Comparison of ENCODE assay signal across 26 mouse cellular contexts in genomic region chr6:113878510-113879128, GRCm38 (mm10).
A peak's percentile ranks its signal among the peaks of the same experiment; 100 is the strongest.
DNase-seq lines count a peak whose midpoint lies in the region; ATAC-seq and TF ChIP-seq lines count a peak whose summit lies in the region.
"Had no signal": no experiment of that assay in that cellular context is flagged by ENCODE, and none has a peak within 500 bp of the region (broad histone marks: within the 10 kb centered on the region; RNA-seq: fewer than 3 reads in every experiment).

No protein-coding gene starts in this region.

- no peaks in the 10 kb centered on the region for H3K36me3 ChIP-seq in liver, adult 2 months (ENCODE audit: control insufficient read depth, insufficient read depth, low read length)
- no peaks in the 10 kb centered on the region for H3K36me3 ChIP-seq in liver, embryonic 11.5 days (ENCODE audit: control insufficient read depth, insufficient read depth, low read length)
- H3K36me3 ChIP-seq in stomach, embryonic 16.5 days (ENCODE audit: control insufficient read depth, insufficient read depth, low read length), result no peaks in the 10 kb centered on the region
- H3K36me3 ChIP-seq in stomach, postnatal 0 days (ENCODE audit: control insufficient read depth, insufficient read depth, low read length), result no peaks in the 10 kb centered on the region
- H3K36me3 ChIP-seq in liver, postnatal 0 days (replicated peaks; ENCODE audit: insufficient read depth, low read length), result no peaks in the 10 kb centered on the region
- H3K36me3 ChIP-seq: embryonic facial prominence, embryonic 10.5 days; embryonic facial prominence, embryonic 13.5 days; forebrain, embryonic 12.5 days; forebrain, embryonic 15.5 days; heart, embryonic 10.5 days; heart, embryonic 13.5 days had no signal

- no peak for TF ChIP-seq CTCF in liver, adult 2 months (IDR thresholded peaks at IDR 0.05; ENCODE audit: low read depth, low read length)
- no peak for TF ChIP-seq CTCF in stomach, postnatal 0 days (IDR thresholded peaks at IDR 0.05; ENCODE audit: low read depth)
- TF ChIP-seq CTCF in liver, postnatal 0 days (IDR thresholded peaks at IDR 0.05; ENCODE audit: low read depth), result no peak

- ATAC-seq in liver, embryonic 11.5 days (replicated peaks; ENCODE audit: low FRiP score), result no peak
- ATAC-seq in stomach, embryonic 16.5 days (ENCODE audit: insufficient read depth, low FRiP score), result peak; percentile 18; the same call in 1 of the 2 replicates
- ATAC-seq in stomach, postnatal 0 days (ENCODE audit: low FRiP score, low TSS enrichment), result no peak
- peak; percentile 85 for ATAC-seq in liver, postnatal 0 days
- ATAC-seq: CD4-positive, CD25-positive, alpha-beta regulatory T cell, adult 4 months; forebrain, embryonic 15.5 days; hindbrain, postnatal 0 days had no signal

- no peak for TF ChIP-seq POLR2A in liver, adult 2 months (IDR thresholded peaks at IDR 0.05; ENCODE audit: extremely low read depth, insufficient read depth, low read length)

- H3K9me3 ChIP-seq in liver, embryonic 11.5 days (ENCODE audit: control insufficient read depth, low read length), result no peaks in the 10 kb centered on the region
- no peaks in the 10 kb centered on the region for H3K9me3 ChIP-seq in stomach, embryonic 16.5 days (replicated peaks; ENCODE audit: control insufficient read depth, low read length)
- no peaks in the 10 kb centered on the region for H3K9me3 ChIP-seq in stomach, postnatal 0 days (ENCODE audit: control insufficient read depth, low read length)
- H3K9me3 ChIP-seq in liver, postnatal 0 days (ENCODE audit: low read length), result no peaks in the 10 kb centered on the region
- H3K9me3 ChIP-seq: embryonic facial prominence, embryonic 10.5 days; embryonic facial prominence, embryonic 13.5 days; forebrain, embryonic 12.5 days; forebrain, embryonic 15.5 days; heart, embryonic 10.5 days; heart, embryonic 13.5 days had no signal

- H3K27me3 ChIP-seq in liver, adult 2 months (ENCODE audit: control insufficient read depth, insufficient read depth, low read length), result no peaks in the 10 kb centered on the region
- no peaks in the 10 kb centered on the region for H3K27me3 ChIP-seq in liver, embryonic 11.5 days (replicated peaks; ENCODE audit: control insufficient read depth, insufficient read depth, low read length)
- H3K27me3 ChIP-seq in stomach, embryonic 16.5 days (ENCODE audit: control insufficient read depth, insufficient read depth, low read length), result no peaks in the 10 kb centered on the region
- H3K27me3 ChIP-seq in stomach, postnatal 0 days (ENCODE audit: control insufficient read depth, insufficient read depth, low read length), result no peaks in the 10 kb centered on the region
- H3K27me3 ChIP-seq in liver, postnatal 0 days (ENCODE audit: insufficient read depth, low read length), result no peaks in the 10 kb centered on the region
- H3K27me3 ChIP-seq: embryonic facial prominence, embryonic 13.5 days; forebrain, embryonic 12.5 days; forebrain, embryonic 15.5 days had no signal

- 0 out of 2 replicates have a peak overlapping the region, but pooled peaks have one; percentile 25 for H3K9ac ChIP-seq in liver, adult 2 months (ENCODE audit: low read depth, low read length)
- H3K9ac ChIP-seq in liver, embryonic 11.5 days (ENCODE audit: low read depth, low read length), result no peak overlapping the region
- H3K9ac ChIP-seq in stomach, embryonic 16.5 days (ENCODE audit: low read length), result no peak overlapping the region
- H3K9ac ChIP-seq in stomach, postnatal 0 days (ENCODE audit: low read length), result no peak overlapping the region
- H3K9ac ChIP-seq in liver, postnatal 0 days (replicated peaks), result no peak overlapping the region
- H3K9ac ChIP-seq: embryonic facial prominence, embryonic 13.5 days; forebrain, embryonic 12.5 days; forebrain, embryonic 15.5 days; heart, embryonic 13.5 days; hindbrain, embryonic 14.5 days had no signal

- no peak for TF ChIP-seq EP300 in stomach, postnatal 0 days (optimal IDR thresholded peaks at IDR 0.05)
- TF ChIP-seq EP300 in liver, postnatal 0 days (IDR thresholded peaks at IDR 0.05; ENCODE audit: low read depth), result no peak

- H3K79me2 ChIP-seq in liver, adult 2 months (ENCODE audit: control insufficient read depth, insufficient read depth, low read length), result no peaks in the 10 kb centered on the region

- 17% methylated on average over 8 of the region's 8 CpGs for WGBS in liver, adult 2 months
- WGBS in liver, embryonic 11.5 days, result 76% methylated on average over 8 of the region's 8 CpGs
- 76% methylated on average over 8 of the region's 8 CpGs for WGBS in stomach, embryonic 16.5 days
- WGBS in stomach, postnatal 0 days, result 79% methylated on average over 8 of the region's 8 CpGs
- WGBS in liver, postnatal 0 days (ENCODE audit: insufficient replicate concordance), result 63% methylated on average over 8 of the region's 8 CpGs

- no peak overlapping the region for H3K4me3 ChIP-seq in liver, adult 2 months (ENCODE audit: insufficient read depth, low read depth, low read length)
- H3K4me3 ChIP-seq in liver, embryonic 11.5 days (ENCODE audit: low read depth, low read length), result no peak overlapping the region
- H3K4me3 ChIP-seq in stomach, embryonic 16.5 days (replicated peaks; ENCODE audit: low read length), result no peak overlapping the region
- H3K4me3 ChIP-seq in stomach, postnatal 0 days (ENCODE audit: low read depth, low read length), result no peak overlapping the region
- no peak overlapping the region for H3K4me3 ChIP-seq in liver, postnatal 0 days (ENCODE audit: low read depth, low read length)
- H3K4me3 ChIP-seq: embryonic facial prominence, embryonic 10.5 days; embryonic facial prominence, embryonic 13.5 days; erythroblast, embryonic 14.5 days; forebrain, embryonic 12.5 days; forebrain, embryonic 15.5 days; heart, adult 2 months; heart, embryonic 10.5 days; heart, embryonic 13.5 days had no signal

- H3K4me1 ChIP-seq in liver, adult 2 months (ENCODE audit: control insufficient read depth, insufficient read depth, low read length), result peaks cover 24% of the 10 kb centered on the region
- H3K4me1 ChIP-seq in liver, embryonic 11.5 days (replicated peaks; ENCODE audit: control insufficient read depth, insufficient read depth, low read length), result no peaks in the 10 kb centered on the region
- H3K4me1 ChIP-seq in stomach, embryonic 16.5 days (ENCODE audit: control insufficient read depth, insufficient read depth, low read length), result no peaks in the 10 kb centered on the region
- no peaks in the 10 kb centered on the region for H3K4me1 ChIP-seq in stomach, postnatal 0 days (replicated peaks; ENCODE audit: control insufficient read depth, insufficient read depth)
- peaks cover 2% of the 10 kb centered on the region for H3K4me1 ChIP-seq in liver, postnatal 0 days (ENCODE audit: insufficient read depth)
- H3K4me1 ChIP-seq: embryonic facial prominence, embryonic 10.5 days; embryonic facial prominence, embryonic 13.5 days; heart, embryonic 13.5 days had no signal

- DNase-seq in liver, adult 2 months (ENCODE audit: extremely low read depth, low read depth, low spot score), result peak; percentile 88
- no peak for DNase-seq in liver, embryonic 11.5 days (ENCODE audit: low spot score)
- no peak for DNase-seq in stomach, postnatal 0 days (ENCODE audit: low spot score)
- no peak for DNase-seq in liver, postnatal 0 days
- no peak for DNase-seq in frontal cortex, adult 2 months (ENCODE audit: extremely low spot score in 1 of 2, low spot score in 1 of 2)
- DNase-seq: adrenal gland, adult 2 months; adrenal gland, postnatal 14 days; cerebellum, adult 11-12 months; cerebellum, adult 9-10 months; embryo, embryonic 11 days; gastrocnemius, postnatal 10 days; gastrocnemius, postnatal 36 days; heart, adult 2 months; heart, postnatal 14 days; heart, postnatal 4 days had no signal

- H3K4me2 ChIP-seq in liver, embryonic 11.5 days, result no peak overlapping the region
- no peak overlapping the region for H3K4me2 ChIP-seq in stomach, embryonic 16.5 days (ENCODE audit: low read depth, low read length)
- H3K4me2 ChIP-seq in stomach, postnatal 0 days (replicated peaks; ENCODE audit: low read depth), result no peak overlapping the region
- H3K4me2 ChIP-seq in liver, postnatal 0 days (ENCODE audit: low read depth, low read length), result no peak overlapping the region
- H3K4me2 ChIP-seq: embryonic facial prominence, embryonic 13.5 days; forebrain, embryonic 12.5 days; forebrain, embryonic 15.5 days; heart, embryonic 13.5 days; hindbrain, embryonic 14.5 days had no signal

- H3K27ac ChIP-seq in liver, adult 2 months (replicated peaks; ENCODE audit: insufficient read depth, low read depth, low read length), result peak overlapping the region; percentile 55
- no peak overlapping the region for H3K27ac ChIP-seq in liver, embryonic 11.5 days (ENCODE audit: low read depth, low read length)
- H3K27ac ChIP-seq in stomach, embryonic 16.5 days (ENCODE audit: low read length), result no peak overlapping the region
- no peak overlapping the region for H3K27ac ChIP-seq in stomach, postnatal 0 days (replicated peaks)
- no peak overlapping the region for H3K27ac ChIP-seq in liver, postnatal 0 days (ENCODE audit: low read depth)
- H3K27ac ChIP-seq: embryonic facial prominence, embryonic 10.5 days; embryonic facial prominence, embryonic 13.5 days; forebrain, embryonic 12.5 days; forebrain, embryonic 15.5 days; heart, adult 2 months; heart, embryonic 10.5 days; heart, embryonic 13.5 days; hindbrain, embryonic 14.5 days; hindbrain, postnatal 0 days had no signal

Comparison
In these comparisons a context has a peak if more than half of its experiments do, and no peak if none do; other contexts are left out.
1. ATAC-seq: peak in stomach, embryonic 16.5 days (single experiment) and liver, postnatal 0 days (single experiment); none in liver, embryonic 11.5 days (single experiment) and stomach, postnatal 0 days (single experiment).